ENCODE assay signal across 17 mouse cellular contexts in genomic region chr15:84577019-84577418, GRCm38 (mm10). TPM values are rescaled to one million over a fixed set of nuclear protein-coding genes. Genes with fewer than 3 reads are reported as not detected.
DNase-seq lines count a peak whose midpoint lies in the region; ATAC-seq and TF ChIP-seq lines count a peak whose summit lies in the region.
"Had no signal": no experiment of that assay in that cellular context is flagged by ENCODE, and none has a peak within 500 bp of the region (broad histone marks: within the 10 kb centered on the region; RNA-seq: fewer than 3 reads in every experiment).

No protein-coding gene starts in this region.

- WGBS in midbrain, embryonic 14.5 days: 50% methylated on average over 4 of the region's 4 CpGs
- 48% methylated on average over 4 of the region's 4 CpGs for WGBS in midbrain, embryonic 11.5 days

- no peaks in the 10 kb centered on the region for H3K36me3 ChIP-seq in midbrain, embryonic 14.5 days (ENCODE audit: control insufficient read depth, insufficient read depth, low read length)
- no peaks in the 10 kb centered on the region for H3K36me3 ChIP-seq in midbrain, embryonic 11.5 days (ENCODE audit: control insufficient read depth, insufficient read depth, low read length)
- H3K36me3 ChIP-seq in myocyte (ENCODE audit: control insufficient read depth, insufficient read depth): no peaks in the 10 kb centered on the region
- H3K36me3 ChIP-seq: liver, embryonic 13.5 days had no signal

- no peak overlapping the region for H3K9ac ChIP-seq in midbrain, embryonic 14.5 days (replicated peaks; ENCODE audit: low read length)
- no peak overlapping the region for H3K9ac ChIP-seq in midbrain, embryonic 11.5 days (ENCODE audit: low read length)
- H3K9ac ChIP-seq: liver, embryonic 13.5 days had no signal

- H3ac ChIP-seq in myocyte (ENCODE audit: control insufficient read depth, insufficient read length): no peak overlapping the region

- H3K79me2 ChIP-seq in myocyte (ENCODE audit: control insufficient read depth, insufficient read depth): no peaks in the 10 kb centered on the region

- TF ChIP-seq POLR2A in myocyte (IDR thresholded peaks at IDR 0.05; ENCODE audit: insufficient read length, low read depth): no peak

- no peak overlapping the region for H3K4me3 ChIP-seq in midbrain, embryonic 14.5 days (replicated peaks; ENCODE audit: low read depth, low read length)
- H3K4me3 ChIP-seq in midbrain, embryonic 11.5 days (ENCODE audit: low read depth, low read length): no peak overlapping the region
- no peak overlapping the region for H3K4me3 ChIP-seq in myocyte
- H3K4me3 ChIP-seq: gastrocnemius, adult 2 months; heart, adult 2 months; liver, embryonic 13.5 days had no signal

- no peaks in the 10 kb centered on the region for H3K4me1 ChIP-seq in midbrain, embryonic 14.5 days (ENCODE audit: control insufficient read depth, insufficient read depth, low read length)
- no peaks in the 10 kb centered on the region for H3K4me1 ChIP-seq in midbrain, embryonic 11.5 days (ENCODE audit: control insufficient read depth, insufficient read depth, low read length)
- H3K4me1 ChIP-seq: liver, embryonic 13.5 days had no signal

- H3K4me2 ChIP-seq in midbrain, embryonic 14.5 days (ENCODE audit: low read length): no peak overlapping the region
- H3K4me2 ChIP-seq in midbrain, embryonic 11.5 days: no peak overlapping the region
- no peak overlapping the region for H3K4me2 ChIP-seq in myocyte (ENCODE audit: low read depth)
- H3K4me2 ChIP-seq: liver, embryonic 13.5 days had no signal

- DNase-seq in midbrain, embryonic 14.5 days: peak; percentile 56
- no peak for DNase-seq in midbrain, embryonic 11.5 days (ENCODE audit: low spot score, missing footprints)
- peak; percentile 66 to 76 for DNase-seq in spleen, postnatal 4 days (ENCODE audit: low spot score in 2 of 2)
- peak; percentile 82 for DNase-seq in thymus, postnatal 4 days
- no peak for DNase-seq in lung, postnatal 10 days
- DNase-seq in cerebellum, adult 8-10 months: no peak
- DNase-seq: adrenal gland, postnatal 36 days; gastrocnemius, adult 2 months; heart, adult 2 months; kidney, adult 18-20 months; kidney, postnatal 14 days; layer of hippocampus, adult 9-11 months; liver, embryonic 13.5 days; lung, postnatal 14 days had no signal

- no peak overlapping the region for H3K27ac ChIP-seq in midbrain, embryonic 14.5 days (replicated peaks; ENCODE audit: low read depth, low read length)
- no peak overlapping the region for H3K27ac ChIP-seq in midbrain, embryonic 11.5 days (ENCODE audit: low read depth, low read length)
- H3K27ac ChIP-seq: gastrocnemius, adult 2 months; heart, adult 2 months; liver, embryonic 13.5 days had no signal

- no peaks in the 10 kb centered on the region for H3K9me3 ChIP-seq in midbrain, embryonic 14.5 days (ENCODE audit: control insufficient read depth, low read length)
- no peaks in the 10 kb centered on the region for H3K9me3 ChIP-seq in midbrain, embryonic 11.5 days (ENCODE audit: control insufficient read depth, low read length)
- H3K9me3 ChIP-seq: liver, embryonic 13.5 days had no signal

- H3K27me3 ChIP-seq in midbrain, embryonic 14.5 days (ENCODE audit: control insufficient read depth, insufficient read depth, low read length): no peaks in the 10 kb centered on the region
- H3K27me3 ChIP-seq in midbrain, embryonic 11.5 days (ENCODE audit: control insufficient read depth, insufficient read depth, low read length): no peaks in the 10 kb centered on the region
- H3K27me3 ChIP-seq in myocyte (ENCODE audit: control insufficient read depth, insufficient read depth, insufficient read length): peaks cover 10% of the 10 kb centered on the region
- H3K27me3 ChIP-seq: liver, embryonic 13.5 days had no signal

- no peak for ATAC-seq in midbrain, embryonic 14.5 days (ENCODE audit: low FRiP score, low TSS enrichment)
- ATAC-seq in midbrain, embryonic 11.5 days (ENCODE audit: low FRiP score): no peak
- ATAC-seq: forebrain, embryonic 16.5 days; hindbrain, embryonic 16.5 days had no signal

TF ChIP-seq in myocyte, 11 proteins besides CTCF, POLR2A, EP300 and RAD21:
- TF ChIP-seq REST (IDR thresholded peaks at IDR 0.05; ENCODE audit: insufficient read depth, insufficient read length) (no peak), TCF3 (IDR thresholded peaks at IDR 0.05; ENCODE audit: insufficient read length, low read depth) (peak; percentile 79), MYOG (IDR thresholded peaks at IDR 0.05; ENCODE audit: control insufficient read depth in 1 of 3, insufficient read depth in 1 of 3, insufficient read length in 2 of 3, low read depth in 2 of 3) (peak in 2 of 3 experiments; percentile 91 to 95), MAX (IDR thresholded peaks at IDR 0.05; ENCODE audit: low read depth) (no peak), TCF12 (IDR thresholded peaks at IDR 0.05; ENCODE audit: insufficient read depth, poor library complexity, severe bottlenecking) (peak; percentile 61), MYOD1 (IDR thresholded peaks at IDR 0.05; ENCODE audit: control insufficient read depth in 1 of 3, insufficient read length in 2 of 3, low read depth in 2 of 3) (peak in 2 of 3 experiments; percentile 89 to 92)

RNA-seq across cellular contexts. Expression of gene Rtl6, which starts 19.4 kb away (rescaled TPM):
- polyA plus RNA-seq in midbrain, embryonic 14.5 days (2014; fragmentation: Nextera tagmentation; extraction: Ambion mirVana): 41.2 and 43.2 TPM in 2 replicates
- 19.6 and 20.3 TPM in 2 replicates for polyA plus RNA-seq in midbrain, embryonic 11.5 days (2014; fragmentation: Nextera tagmentation; extraction: Ambion mirVana)
- polyA plus RNA-seq in myocyte (2012; fragmentation: generic; extraction: Trizol): 0.02 TPM

Comparison
In these comparisons a context has a peak if more than half of its experiments do, and no peak if none do; other contexts are left out.
1. DNase-seq: peak in midbrain, embryonic 14.5 days (single experiment), spleen, postnatal 4 days (2 of 2) and thymus, postnatal 4 days (single experiment); none in midbrain, embryonic 11.5 days (single experiment), lung, postnatal 10 days (single experiment) and cerebellum, adult 8-10 months (single experiment).
2. RNA of gene Rtl6, which starts 19.4 kb away (polyA plus RNA-seq): 41.2 to 43.2 TPM in midbrain, embryonic 14.5 days and 19.6 to 20.3 TPM in midbrain, embryonic 11.5 days; 0.02 TPM in myocyte (single experiment); every median in the first group is over 10 times any median in the second.